Mouse (Mus musculus) stomach, postnatal 0 days (tissue): ENCODE data around the gene Myo1a.

Source experiments
- CTCF ChIP-seq: IDR thresholded peaks from 2 replicates; pipeline ENCODE4 v1.5.1; 2016; ENCODE audit warnings: antibody characterized with exemption, low read depth, mild to moderate bottlenecking, moderate library complexity
- EP300 ChIP-seq: optimal IDR thresholded peaks from 2 replicates; pipeline ENCODE3; 2016; ENCODE audit warnings: antibody characterized with exemption

- TF ChIP-seq CTCF (no peak), EP300 (no peak)
These were observed 54.5 kb downstream of the Myo1a start, which contains the start of the genes Rdh1 and Rdh16f1 for GRCm38 (mm10) chr10:127759181-127760110.
